20 mouse cellular contexts compared by ENCODE assay signal in the genomic region with DNA sequence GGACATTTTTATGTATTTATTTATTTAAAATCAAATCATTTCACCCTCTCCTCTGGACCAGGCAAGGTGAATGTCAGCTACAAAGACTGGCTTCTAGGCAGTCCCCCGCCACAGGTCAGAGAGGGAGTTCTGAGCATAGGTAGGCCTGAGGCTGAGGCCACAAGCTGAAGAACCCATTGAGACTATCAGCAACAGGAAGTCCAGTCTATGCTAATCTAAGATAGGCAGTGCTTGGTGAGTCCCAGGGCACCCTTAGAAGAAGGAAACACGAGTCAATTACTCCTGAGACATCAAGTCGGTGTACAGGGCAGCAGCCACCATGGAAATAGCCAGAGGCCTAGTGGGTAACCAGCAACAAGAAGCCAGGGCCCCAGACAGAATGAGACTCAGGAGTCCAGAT.
"Had no signal": no experiment of that assay in that cellular context is flagged by ENCODE, and none has a peak within 500 bp of the region (broad histone marks: within the 10 kb centered on the region; RNA-seq: fewer than 3 reads in every experiment).

No protein-coding gene starts in this region.

- H3K27me3 ChIP-seq: liver, embryonic 15.5 days; megakaryocyte, embryonic 14.5 days; midbrain, embryonic 13.5 days; midbrain, embryonic 15.5 days; neural tube, embryonic 12.5 days; stomach, embryonic 15.5 days had no signal

- DNase-seq: liver, postnatal 0 days; lung, adult 2 months; lung, postnatal 14 days; lung, postnatal 36 days; right cerebral cortex, postnatal 25 days; right cerebral cortex, postnatal 4 days; spleen, adult 18-20 months; thymus, adult 2 months; thymus, postnatal 25 days; thymus, postnatal 4 days had no signal

- H3K27ac ChIP-seq: liver, embryonic 15.5 days; lung, embryonic 15.5 days; macrophage; midbrain, embryonic 13.5 days; midbrain, embryonic 15.5 days; neural tube, embryonic 12.5 days; stomach, embryonic 15.5 days had no signal

- ATAC-seq: liver, postnatal 0 days; lung, postnatal 0 days; midbrain, embryonic 13.5 days; midbrain, embryonic 15.5 days had no signal

- H3K4me1 ChIP-seq: liver, embryonic 15.5 days; lung, embryonic 15.5 days; midbrain, embryonic 15.5 days; stomach, embryonic 15.5 days had no signal

- H3K9ac ChIP-seq: liver, embryonic 15.5 days; liver, postnatal 0 days; lung, embryonic 15.5 days; midbrain, embryonic 13.5 days; midbrain, embryonic 15.5 days; neural tube, embryonic 12.5 days; stomach, embryonic 15.5 days had no signal

- H3K9me3 ChIP-seq: liver, embryonic 15.5 days; lung, embryonic 15.5 days; megakaryocyte, embryonic 14.5 days; midbrain, embryonic 13.5 days; midbrain, embryonic 15.5 days; neural tube, embryonic 12.5 days; stomach, embryonic 15.5 days had no signal

- H3K4me3 ChIP-seq: liver, embryonic 15.5 days; lung, embryonic 15.5 days; megakaryocyte, embryonic 14.5 days; midbrain, embryonic 13.5 days; midbrain, embryonic 15.5 days; neural tube, embryonic 12.5 days; stomach, embryonic 15.5 days had no signal

- H3K36me3 ChIP-seq: liver, embryonic 15.5 days; lung, embryonic 15.5 days; midbrain, embryonic 13.5 days; midbrain, embryonic 15.5 days; neural tube, embryonic 12.5 days; stomach, embryonic 15.5 days had no signal

- H3K4me2 ChIP-seq: liver, embryonic 15.5 days; lung, embryonic 15.5 days; midbrain, embryonic 11.5 days; midbrain, embryonic 13.5 days; midbrain, embryonic 15.5 days; neural tube, embryonic 12.5 days; stomach, embryonic 15.5 days had no signal
